Mouse (Mus musculus): ENCODE data around the gene Plekhg5.
"Not testable (repeated sequence)": the region's sequence is repeated elsewhere in the genome, so short reads cannot be mapped to it uniquely, and the experiment has no call there.

The Plekhg5 gene

GRCm38 (mm10) chr4:152072121-152072601 lies at the start of gene Plekhg5:
Plekhg5 (plus strand) TSS chr4:152072498.
- DNase-seq (ENCODE audit: low spot score) = no peak

GRCm38 (mm10) chr4:152022506-152022905 lies 49.8 kb upstream of the Plekhg5 start:
- DNase-seq (ENCODE audit: low spot score) = no peak

- no peak for DNase-seq (ENCODE audit: low spot score)
These were observed 47.8 kb upstream of the Plekhg5 start for GRCm38 (mm10) chr4:152024525-152024924.

GRCm38 (mm10) chr4:152026751-152027508 lies 45.4 kb upstream of the Plekhg5 start:
- no peak for DNase-seq (ENCODE audit: low spot score)

GRCm38 (mm10) chr4:152027524-152027923 lies 44.8 kb upstream of the Plekhg5 start, which contains the start of gene Zbtb48:
Zbtb48 (minus strand) TSS chr4:152027671.
- peak; percentile 95 for DNase-seq (ENCODE audit: low spot score)

GRCm38 (mm10) chr4:152028456-152028855 lies 43.8 kb upstream of the Plekhg5 start:
- no peak for DNase-seq (ENCODE audit: low spot score)

GRCm38 (mm10) chr4:152029087-152029486 lies 43.2 kb upstream of the Plekhg5 start:
- no peak for DNase-seq (ENCODE audit: low spot score)

GRCm38 (mm10) chr4:152029997-152030396 lies 42.3 kb upstream of the Plekhg5 start:
- no peak for DNase-seq (ENCODE audit: low spot score)

GRCm38 (mm10) chr4:152032922-152033321 lies 39.4 kb upstream of the Plekhg5 start:
- no peak for DNase-seq (ENCODE audit: low spot score)

GRCm38 (mm10) chr4:152036464-152036863 lies 35.8 kb upstream of the Plekhg5 start:
- DNase-seq (ENCODE audit: low spot score) = not testable (repeated sequence)

GRCm38 (mm10) chr4:152038225-152038984 lies 33.9 kb upstream of the Plekhg5 start, which contains the start of gene Tas1r1:
Tas1r1 (minus strand) TSS chr4:152038568.
- DNase-seq (ENCODE audit: low spot score) = no peak

- peak; percentile 87 for DNase-seq (ENCODE audit: low spot score)
These were observed 33.1 kb upstream of the Plekhg5 start, which contains the start of gene Nol9 for GRCm38 (mm10) chr4:152038985-152039830. Nol9 (plus strand) TSS chr4:152039321.

GRCm38 (mm10) chr4:152039831-152040310 lies 32.4 kb upstream of the Plekhg5 start:
- no peak for DNase-seq (ENCODE audit: low spot score)

- DNase-seq (ENCODE audit: low spot score) = no peak
These were observed 30.2 kb upstream of the Plekhg5 start for GRCm38 (mm10) chr4:152041924-152042641.

GRCm38 (mm10) chr4:152043171-152043570 lies 29.1 kb upstream of the Plekhg5 start:
- DNase-seq (ENCODE audit: low spot score) = no peak

- DNase-seq (ENCODE audit: low spot score) = no peak
These were observed 27.7 kb upstream of the Plekhg5 start for GRCm38 (mm10) chr4:152044609-152045008.

- no peak for DNase-seq (ENCODE audit: low spot score)
These were observed 9.7 kb upstream of the Plekhg5 start for GRCm38 (mm10) chr4:152062390-152063110.

- DNase-seq (ENCODE audit: low spot score) = no peak
These were observed 5.0 kb upstream of the Plekhg5 start for GRCm38 (mm10) chr4:152067280-152067679.

GRCm38 (mm10) chr4:152068166-152068724 lies 4.1 kb upstream of the Plekhg5 start:
- DNase-seq (ENCODE audit: low spot score) = no peak

GRCm38 (mm10) chr4:152069245-152069644 lies 3.1 kb upstream of the Plekhg5 start:
- no peak for DNase-seq (ENCODE audit: low spot score)

Data from left cerebral cortex, adult 11 months (tissue).